Mouse (Mus musculus): Measurements from ENCODE around the gene Kif2a.

GRCm38 (mm10) chr13:107063115-107063807, 41.3 kb upstream of the Kif2a start:
- TF ChIP-seq POLR2A (IDR thresholded peaks at IDR 0.05; ENCODE audit: insufficient read depth, low read depth, low read length) (no peak), CTCF (IDR thresholded peaks at IDR 0.05) (no peak)
